Mouse (Mus musculus) intestine, embryonic 14.5 days (tissue): ENCODE measurements at regions not wholly inside any gene's neighbourhood (a gene's known extent, or its start where the extent isn't known, plus 50 kb on each side); places are given as distances from the start of the nearest gene placed in this dataset.

Source experiments
- ATAC-seq: fragments of 200-750 bp; cut with Nextera tagmentation; replicated peaks from 2 replicates; pipeline ENCODE4 v1.8.0; 2017; ENCODE audit warnings: low read depth, moderate number of reproducible peaks, moderate TSS enrichment, moderate library complexity; ENCODE audit not compliant: low FRiP score, low TSS enrichment
- DNase-seq: peaks from one replicate; pipeline ENCODE4 v3.0.0-alpha.2; 2018; ENCODE audit warnings: low spot score
- H3K27ac ChIP-seq: fragments of 300-500 bp; sonication (generic); 2 replicates; pipeline ENCODE4 v1.5.1; 2014; ENCODE audit warnings: low read depth, mild to moderate bottlenecking, control low read depth
- H3K27me3 ChIP-seq: fragments of 300-500 bp; sonication (generic); replicated peaks from 2 replicates; pipeline ENCODE4 v1.6.1; 2014; ENCODE audit warnings: low read length, control low read depth; ENCODE audit not compliant: control insufficient read depth, insufficient read depth
- H3K36me3 ChIP-seq: fragments of 300-500 bp; sonication (generic); 2 replicates; pipeline ENCODE4 v1.6.1; 2014; ENCODE audit warnings: low read length, control low read depth; ENCODE audit not compliant: control insufficient read depth, insufficient read depth
- H3K4me1 ChIP-seq: fragments of 300-500 bp; sonication (generic); replicated peaks from 2 replicates; pipeline ENCODE4 v1.6.1; 2014; ENCODE audit warnings: low read length, control low read depth, mixed read lengths; ENCODE audit not compliant: control insufficient read depth, insufficient read depth
- H3K4me2 ChIP-seq: fragments of 300-500 bp; sonication (generic); 2 replicates; pipeline ENCODE4 v1.6.1; 2014; ENCODE audit warnings: low read length
- H3K4me3 ChIP-seq: fragments of 300-500 bp; sonication (generic); 2 replicates; pipeline ENCODE4 v1.5.1; 2014; ENCODE audit warnings: low read depth, low read length, control low read depth, mixed read lengths
- H3K9ac ChIP-seq: fragments of 300-500 bp; sonication (generic); 2 replicates; pipeline ENCODE4 v1.6.1; 2014; ENCODE audit warnings: mild to moderate bottlenecking, low read length
- H3K9me3 ChIP-seq: fragments of 300-500 bp; sonication (generic); 2 replicates; pipeline ENCODE4 v1.6.1; 2016; ENCODE audit warnings: low read length, control low read depth; ENCODE audit not compliant: control insufficient read depth
- WGBS: fragments of 180-500 bp; shearing (Covaris S2); extraction: QIAGEN DNeasy Blood & Tissue Kit; methylation state at CpG from one replicate; pipeline ENCODE4 v1.1.7; 2014; 5-methylcytosine and 5-hydroxymethylcytosine counted together

GRCm38 (mm10) chr16:31598409-31598988 lies 64.7 kb upstream of the Dlg1 start:
- Histone ChIP-seq H3K4me3 (no peak overlapping the region), H3K9ac (no peak overlapping the region), H3K36me3 (no peaks in the 10 kb centered on the region), H3K4me1 (peaks cover 4% of the 10 kb centered on the region), H3K4me2 (no peak overlapping the region), H3K9me3 (no peaks in the 10 kb centered on the region), H3K27ac (no peak overlapping the region), H3K27me3 (no peaks in the 10 kb centered on the region)
- 83% methylated on average over 9 of the region's 9 CpGs for WGBS
- no peak for DNase-seq
- ATAC-seq = no peak

- H3K4me2 ChIP-seq = no peak overlapping the region
- no peaks in the 10 kb centered on the region for H3K4me1 ChIP-seq
- ATAC-seq (no peak), DNase-seq (no peak)
- 91% methylated on average over 6 of the region's 6 CpGs for WGBS
- no peak overlapping the region for H3K4me3 ChIP-seq
- H3K9me3 ChIP-seq = no peaks in the 10 kb centered on the region
- H3K36me3 ChIP-seq = no peaks in the 10 kb centered on the region
- no peak overlapping the region for H3K27ac ChIP-seq
- no peak overlapping the region for H3K9ac ChIP-seq
- no peaks in the 10 kb centered on the region for H3K27me3 ChIP-seq
Measured at GRCm38 (mm10) chr16:31598989-31599421, 64.2 kb upstream of the Dlg1 start.

GRCm38 (mm10) chr16:31601278-31601677 lies 62.0 kb upstream of the Dlg1 start:
- H3K4me2 ChIP-seq = no peak overlapping the region
- no peak for ATAC-seq
- no peak overlapping the region for H3K27ac ChIP-seq
- H3K27me3 ChIP-seq = no peaks in the 10 kb centered on the region
- no peak overlapping the region for H3K4me3 ChIP-seq
- H3K9ac ChIP-seq = no peak overlapping the region
- no peaks in the 10 kb centered on the region for H3K36me3 ChIP-seq
- no peak for DNase-seq
- WGBS = 96% methylated on average over 3 of the region's 3 CpGs
- H3K4me1 ChIP-seq = peaks cover 3% of the 10 kb centered on the region; the same call in 1 of the 2 replicates
- no peaks in the 10 kb centered on the region for H3K9me3 ChIP-seq

GRCm38 (mm10) chr16:31603185-31603584 lies 60.1 kb upstream of the Dlg1 start:
- peaks cover 11% of the 10 kb centered on the region for H3K4me1 ChIP-seq
- no peak overlapping the region for H3K9ac ChIP-seq
- H3K9me3 ChIP-seq = no peaks in the 10 kb centered on the region
- H3K4me3 ChIP-seq = no peak overlapping the region
- H3K4me2 ChIP-seq = no peak overlapping the region
- H3K27ac ChIP-seq = no peak overlapping the region
- H3K36me3 ChIP-seq = no peaks in the 10 kb centered on the region
- DNase-seq (no peak), ATAC-seq (no peak)
- WGBS = 79% methylated on average over 11 of the region's 11 CpGs
- no peaks in the 10 kb centered on the region for H3K27me3 ChIP-seq

GRCm38 (mm10) chr16:31606389-31607177 lies 56.7 kb upstream of the Dlg1 start:
- peak overlapping the region; percentile 17; the same call in 1 of the 2 replicates for H3K27ac ChIP-seq
- no peaks in the 10 kb centered on the region for H3K36me3 ChIP-seq
- DNase-seq (no peak), ATAC-seq (no peak)
- H3K4me3 ChIP-seq = no peak overlapping the region
- no peak overlapping the region for H3K4me2 ChIP-seq
- no peaks in the 10 kb centered on the region for H3K9me3 ChIP-seq
- peaks cover 11% of the 10 kb centered on the region for H3K4me1 ChIP-seq
- H3K9ac ChIP-seq = no peak overlapping the region
- WGBS = 43% methylated on average over 11 of the region's 11 CpGs
- no peaks in the 10 kb centered on the region for H3K27me3 ChIP-seq

- DNase-seq (no peak), ATAC-seq (no peak)
- Histone ChIP-seq H3K9me3 (no peaks in the 10 kb centered on the region), H3K27me3 (no peaks in the 10 kb centered on the region), H3K27ac (no peak overlapping the region), H3K4me3 (no peak overlapping the region), H3K9ac (no peak overlapping the region), H3K4me1 (peaks cover 11% of the 10 kb centered on the region), H3K4me2 (no peak overlapping the region), H3K36me3 (no peaks in the 10 kb centered on the region)
- 76% methylated on average over 7 of the region's 7 CpGs for WGBS
Measured at GRCm38 (mm10) chr16:31608964-31609363, 54.3 kb upstream of the Dlg1 start.

- H3K4me2 ChIP-seq = no peak overlapping the region
- WGBS = 73% methylated on average over 10 of the region's 10 CpGs
- DNase-seq (no peak), ATAC-seq (no peak)
- no peaks in the 10 kb centered on the region for H3K9me3 ChIP-seq
- H3K9ac ChIP-seq = no peak overlapping the region
- H3K4me1 ChIP-seq = peaks cover 11% of the 10 kb centered on the region
- H3K27me3 ChIP-seq = no peaks in the 10 kb centered on the region
- H3K4me3 ChIP-seq = no peak overlapping the region
- H3K27ac ChIP-seq = no peak overlapping the region
- H3K36me3 ChIP-seq = no peaks in the 10 kb centered on the region
Measured at GRCm38 (mm10) chr16:31609394-31610172, 53.7 kb upstream of the Dlg1 start.
